Mouse (Mus musculus) kidney, adult 2 months (tissue): ENCODE measurements around the gene Dnase1l1. TPM values are rescaled to one million over a fixed set of nuclear protein-coding genes. Genes with fewer than 3 reads are reported as not detected.

ENCODE experiments used
- DNase-seq: peaks from one replicate; pipeline ENCODE4 v3.0.0; 2021
- H3K27ac ChIP-seq: fragments of 200-500 bp; 2 replicates; pipeline ENCODE4 v1.5.1; 2012; ENCODE audit warnings: low read depth, low read length, control low read depth, inconsistent platforms; ENCODE audit not compliant: insufficient read depth
- H3K27me3 ChIP-seq: fragments of 200-500 bp; replicated peaks from 2 replicates; pipeline ENCODE4 v1.6.1; 2012; ENCODE audit warnings: mild to moderate bottlenecking, moderate library complexity, low read length, inconsistent platforms; ENCODE audit not compliant: control insufficient read depth, insufficient read depth
- H3K36me3 ChIP-seq: fragments of 200-500 bp; 2 replicates; pipeline ENCODE4 v1.6.1; 2012; ENCODE audit warnings: mild to moderate bottlenecking, moderate library complexity, low read length, inconsistent platforms; ENCODE audit not compliant: control insufficient read depth, insufficient read depth
- H3K4me1 ChIP-seq: fragments of 200-500 bp; 2 replicates; pipeline ENCODE4 v1.6.1; 2011; ENCODE audit warnings: low read length; ENCODE audit not compliant: control insufficient read depth, insufficient read depth
- H3K4me3 ChIP-seq: fragments of 200-500 bp; 2 replicates; pipeline ENCODE4 v1.5.1; 2011; ENCODE audit warnings: mild to moderate bottlenecking, low read depth, low read length, control low read depth; ENCODE audit not compliant: insufficient read depth
- CTCF ChIP-seq: fragments of 200-500 bp; conservative IDR thresholded peaks from 2 replicates; pipeline ENCODE4 v1.5.1; 2011; ENCODE audit warnings: low read depth, mild to moderate bottlenecking, control low read depth, low read length, moderate library complexity, mixed read lengths; ENCODE audit not compliant: insufficient read depth, insufficient read length
- POLR2A ChIP-seq: fragments of 200-500 bp; IDR thresholded peaks from one replicate; pipeline ENCODE4 v1.6.1; 2011; ENCODE audit warnings: low read depth, low read length, control low read depth
- WGBS: fragments of 180-500 bp; shearing (Covaris S2); methylation state at CpG from one replicate; pipeline ENCODE4 v1.1.7; 2018; 5-methylcytosine and 5-hydroxymethylcytosine counted together
- polyA plus RNA-seq: library from polyadenylated mRNA; depleted of rRNA; stranded (reverse); fragments of >200 nt; gene quantifications from 2 replicates; pipeline ENCODE4 v1.2.3, GENCODE M21; 2012

The Dnase1l1 gene
- polyA plus RNA-seq, 1 experiment, result 26.0 TPM

DNA sequence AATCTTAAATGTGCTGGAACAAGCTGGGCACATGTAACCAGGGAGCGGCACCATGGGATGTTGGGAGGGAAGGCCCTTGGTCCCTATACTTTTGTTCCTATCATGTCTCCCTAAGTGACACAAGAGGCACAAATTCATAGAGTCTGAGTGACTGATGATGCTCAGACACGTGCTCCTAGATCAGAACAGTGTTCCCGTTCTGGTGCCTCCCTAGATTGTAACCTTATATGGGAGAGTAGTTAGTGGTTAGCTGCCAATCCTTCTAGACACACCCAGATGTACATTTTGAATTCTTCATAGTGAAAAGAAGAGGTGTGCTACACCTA, 12.4 kb downstream of the Dnase1l1 start:
- Histone ChIP-seq H3K27ac (peak overlapping the region; percentile 96), H3K4me1 (peaks cover 3% of the 10 kb centered on the region; the same call in 1 of the 2 replicates), H3K4me3 (peak overlapping the region; percentile 70), H3K36me3 (no peaks in the 10 kb centered on the region; the same call in 1 of the 2 replicates), H3K27me3 (no peaks in the 10 kb centered on the region)
- no peak for TF ChIP-seq POLR2A
- no peak for DNase-seq
- whole genome bisulfite sequencing, result 6% methylated on average over 3 of the region's 3 CpGs

DNA sequence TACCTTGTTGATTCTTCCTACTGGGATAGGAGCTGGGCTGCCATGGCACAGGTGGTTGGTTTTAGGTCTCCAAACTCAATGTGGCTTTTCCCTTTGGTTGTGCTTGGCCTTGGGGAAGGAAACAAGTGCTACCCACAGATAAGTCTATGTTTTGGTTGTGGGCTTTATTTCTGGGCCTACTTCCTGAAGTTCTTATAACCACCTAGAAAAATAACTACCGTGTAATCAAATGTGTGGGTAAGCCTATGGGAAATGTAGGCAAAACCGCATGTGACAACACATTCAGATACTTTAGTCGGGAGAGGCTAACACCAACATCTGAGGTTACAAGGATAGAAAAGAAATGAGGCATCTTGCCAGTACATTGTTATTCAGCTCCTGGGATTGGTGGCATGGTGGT, 24.4 kb downstream of the Dnase1l1 start:
- Histone ChIP-seq H3K4me3 (no peak overlapping the region), H3K4me1 (peaks cover 4% of the 10 kb centered on the region; the same call in 1 of the 2 replicates), H3K27ac (no peak overlapping the region), H3K36me3 (no peaks in the 10 kb centered on the region), H3K27me3 (no peaks in the 10 kb centered on the region)
- TF ChIP-seq CTCF, result no peak
- no peak for TF ChIP-seq POLR2A
- 92% methylated on average over 3 of the region's 3 CpGs for WGBS
- DNase-seq, result no peak

DNA sequence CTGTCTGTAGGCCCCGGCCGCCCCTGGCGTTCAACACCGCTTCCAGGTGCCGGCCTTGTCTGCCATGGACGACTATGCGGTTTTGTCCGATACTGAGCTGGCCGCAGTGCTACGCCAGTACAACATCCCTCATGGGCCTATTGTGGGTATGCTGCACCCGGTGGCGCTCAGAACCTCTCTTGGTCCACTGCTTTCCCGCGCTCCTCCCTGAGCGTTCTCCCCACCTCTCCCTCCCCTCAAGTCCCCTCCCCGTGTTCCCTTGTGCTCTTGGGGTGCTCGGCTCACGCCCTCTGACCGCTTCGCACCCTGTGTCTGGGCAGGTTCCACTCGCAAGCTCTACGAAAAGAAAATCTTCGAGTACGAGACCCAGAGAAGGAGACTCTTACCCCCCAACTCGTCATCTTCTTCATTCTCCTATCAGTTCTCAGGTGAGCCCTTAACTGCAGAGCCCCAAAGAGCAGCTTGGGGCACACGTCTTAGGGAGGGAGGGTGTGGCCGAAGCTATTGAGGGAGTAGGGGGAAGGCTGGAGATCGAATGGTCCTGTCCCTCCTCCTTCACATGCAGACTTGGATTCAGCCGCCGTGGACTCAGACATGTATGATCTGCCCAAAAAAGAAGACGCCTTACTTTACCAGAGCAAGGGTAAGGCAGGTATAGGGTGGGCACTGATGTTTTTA, 27.1 kb downstream of the Dnase1l1 start:
- peak overlapping the region; percentile 66 for H3K27ac ChIP-seq
- WGBS, result 3% methylated on average over 31 of the region's 31 CpGs

DNA sequence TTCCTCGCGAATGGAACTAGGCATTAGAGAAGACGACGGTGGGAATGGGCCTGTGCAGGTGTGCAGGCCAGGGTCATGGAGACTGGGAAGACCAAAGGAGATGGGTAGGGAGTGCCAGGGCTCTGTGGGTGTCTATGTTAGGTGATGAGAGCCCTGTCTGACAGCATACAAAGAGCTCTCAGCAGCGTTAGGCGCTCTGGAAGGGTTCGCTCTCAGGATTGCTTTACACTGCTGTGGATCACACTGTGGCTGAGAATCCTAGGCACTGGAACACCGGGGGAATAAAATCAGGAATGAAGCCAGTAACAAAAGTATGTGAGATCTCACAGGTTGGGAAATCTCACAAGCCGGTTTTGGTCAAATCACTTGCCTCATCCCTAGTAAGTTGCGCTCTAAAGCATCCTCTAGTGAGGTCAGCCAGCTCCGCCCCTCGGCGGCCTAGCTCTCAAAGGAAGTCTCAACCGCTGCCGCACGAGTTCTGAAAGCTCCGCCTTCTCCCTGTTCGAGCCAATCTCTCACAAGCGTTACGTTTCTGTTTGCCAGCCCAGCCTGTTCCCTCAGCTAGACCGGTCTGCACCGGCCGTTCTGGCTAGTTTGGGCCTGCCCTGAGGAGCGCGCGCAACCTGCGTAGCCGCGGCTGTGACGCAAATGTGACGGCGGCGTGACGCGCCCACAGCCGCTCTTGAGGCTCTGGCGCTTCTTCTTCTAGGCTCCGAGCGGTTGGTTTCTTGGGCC, 27.8 kb downstream of the Dnase1l1 start, which contains the start of gene Emd:
Gene Emd (plus strand): TSS at position 535 of the 735 bp plus-strand sequence.
- Histone ChIP-seq H3K27ac (peak within 1 kb of the TSS; percentile 66), H3K4me1 (peaks cover 5% of the 10 kb centered on the region), H3K36me3 (no peaks in the 10 kb centered on the region), H3K4me3 (peak within 1 kb of the TSS; percentile 81), H3K27me3 (no peaks in the 10 kb centered on the region)
- WGBS, result 10% methylated on average over 39 of the region's 39 CpGs
- peak; percentile 97 for DNase-seq
- TF ChIP-seq CTCF (no peak), POLR2A (no peak)

More for the DNA sequence above, 27.1 kb downstream of the Dnase1l1 start:
- no peak for DNase-seq
- H3K4me1 ChIP-seq, result peaks cover 4% of the 10 kb centered on the region; the same call in 1 of the 2 replicates
- H3K4me3 ChIP-seq, result peak overlapping the region; percentile 81
- no peaks in the 10 kb centered on the region for H3K36me3 ChIP-seq
- H3K27me3 ChIP-seq, result no peaks in the 10 kb centered on the region
- TF ChIP-seq POLR2A, result no peak
- TF ChIP-seq CTCF, result no peak

DNA sequence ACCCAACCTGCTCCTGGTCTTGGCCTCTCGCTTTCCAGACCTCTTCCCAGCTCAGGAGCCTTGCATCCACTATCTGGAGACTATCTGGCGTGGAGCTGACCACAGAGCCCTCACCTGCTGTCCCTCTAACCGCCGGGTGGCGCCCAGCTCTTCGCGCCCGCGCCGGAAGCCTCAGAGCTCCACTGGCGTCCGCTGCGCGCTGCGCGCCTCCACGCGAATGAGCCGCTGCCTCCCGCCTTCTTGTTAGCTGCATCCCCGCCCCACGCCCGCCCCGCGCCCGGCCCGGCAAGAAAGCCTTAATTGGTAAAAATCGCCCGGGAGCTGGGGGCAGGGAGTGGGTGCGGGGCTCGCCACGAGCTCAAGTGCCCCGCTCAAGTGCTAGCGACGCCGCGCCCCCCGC, 32.5 kb downstream of the Dnase1l1 start, which contains the start of gene Flna:
Gene Flna (minus strand): TSS at position 206 of the 400 bp plus-strand sequence.
- H3K36me3 ChIP-seq, result no peaks in the 10 kb centered on the region
- H3K4me3 ChIP-seq, result peak within 1 kb of the TSS; percentile 59
- peak within 1 kb of the TSS; percentile 20; the same call in 1 of the 2 replicates for H3K27ac ChIP-seq
- TF ChIP-seq POLR2A (no peak), CTCF (peak; percentile 37)
- peaks cover 3% of the 10 kb centered on the region for H3K4me1 ChIP-seq
- 1% methylated on average over 27 of the region's 38 CpGs for WGBS
- DNase-seq, result peak; percentile 72
- H3K27me3 ChIP-seq, result no peaks in the 10 kb centered on the region

DNA sequence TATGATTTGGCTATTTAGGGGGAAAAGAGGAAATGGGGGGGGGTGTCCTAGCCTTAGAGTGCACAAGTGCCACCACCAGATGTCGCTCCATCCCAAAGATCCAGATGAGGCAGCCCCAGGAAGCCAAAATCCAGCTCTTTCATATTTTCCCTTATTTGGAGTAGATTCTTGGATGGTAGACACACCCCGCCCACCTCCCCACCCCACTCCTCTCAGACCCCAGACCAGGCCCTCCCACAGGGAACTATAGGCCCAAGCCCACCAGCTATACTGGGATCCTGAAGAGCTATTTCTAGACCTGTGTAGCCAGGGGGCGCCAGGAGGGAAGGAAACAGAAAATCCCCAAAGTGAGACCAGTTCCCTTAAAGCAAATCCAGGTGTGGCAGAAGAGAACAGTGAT, 33.5 kb downstream of the Dnase1l1 start:
- DNase-seq, result peak; percentile 63
- Histone ChIP-seq H3K27me3 (no peaks in the 10 kb centered on the region), H3K4me1 (peaks cover 3% of the 10 kb centered on the region), H3K4me3 (peak overlapping the region; percentile 59), H3K36me3 (no peaks in the 10 kb centered on the region), H3K27ac (peak overlapping the region; percentile 15; the same call in 1 of the 2 replicates)
- TF ChIP-seq POLR2A, result no peak
- TF ChIP-seq CTCF, result peak; percentile 59
- WGBS, result 3% methylated on average over 3 of the region's 3 CpGs

DNA sequence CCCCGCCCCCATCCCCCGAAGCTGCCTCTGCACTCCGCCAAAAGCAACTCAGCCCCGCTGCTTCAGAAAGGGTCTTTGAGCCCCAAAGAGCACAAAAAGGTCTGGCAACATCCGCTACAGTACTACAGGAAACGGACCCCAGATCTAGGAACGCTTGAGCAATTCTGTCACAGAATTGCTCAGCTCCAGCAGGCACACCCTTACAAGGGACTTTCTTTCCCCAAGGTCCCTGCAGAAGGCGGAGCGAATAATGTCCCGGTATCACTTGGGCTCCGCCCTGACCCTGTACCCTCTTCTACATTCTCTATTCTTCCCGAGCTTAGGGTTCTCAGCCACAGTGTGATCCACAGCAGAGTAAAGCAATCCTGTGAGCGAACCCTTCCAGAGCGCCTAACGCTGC, 35.4 kb downstream of the Dnase1l1 start:
- Histone ChIP-seq H3K27me3 (no peaks in the 10 kb centered on the region), H3K27ac (peak overlapping the region; percentile 91), H3K4me1 (peaks cover 3% of the 10 kb centered on the region), H3K36me3 (no peaks in the 10 kb centered on the region), H3K4me3 (peak overlapping the region; percentile 71)
- no peak for DNase-seq
- no peak for TF ChIP-seq POLR2A
- no peak for TF ChIP-seq CTCF
- WGBS, result 1% methylated on average over 15 of the region's 15 CpGs
